ENCODE assay signal across 13 mouse cellular contexts in genomic region chr8:104410628-104411273, GRCm38 (mm10). TPM values are rescaled to one million over a fixed set of nuclear protein-coding genes. Genes with fewer than 3 reads are reported as not detected.
DNase-seq lines count a peak whose midpoint lies in the region; TF ChIP-seq lines count a peak whose summit lies in the region.
"Had no signal": no experiment of that assay in that cellular context is flagged by ENCODE, and none has a peak within 500 bp of the region (broad histone marks: within the 10 kb centered on the region; RNA-seq: fewer than 3 reads in every experiment).

No protein-coding gene starts in this region.

- H3K79me2 ChIP-seq in C2C12 (ENCODE audit: control insufficient read depth, insufficient read depth): no peaks in the 10 kb centered on the region

- WGBS in limb, embryonic 10.5 days: 66% methylated on average over 7 of the region's 7 CpGs

- H3K9me3 ChIP-seq in limb, embryonic 10.5 days (replicated peaks): no peaks in the 10 kb centered on the region
- H3K9me3 ChIP-seq: G1E; limb, embryonic 12.5 days had no signal

- no peak overlapping the region for H3K4me3 ChIP-seq in C2C12 (ENCODE audit: insufficient read depth, poor library complexity, severe bottlenecking)
- H3K4me3 ChIP-seq in limb, embryonic 10.5 days: no peak overlapping the region
- H3K4me3 ChIP-seq: limb, embryonic 12.5 days had no signal

- H3K27me3 ChIP-seq in C2C12 (ENCODE audit: control insufficient read depth, insufficient read depth, insufficient read length): no peaks in the 10 kb centered on the region
- H3K27me3 ChIP-seq in limb, embryonic 10.5 days (ENCODE audit: low read depth, poor library complexity, severe bottlenecking): no peaks in the 10 kb centered on the region
- H3K27me3 ChIP-seq: limb, embryonic 12.5 days had no signal

- intact Hi-C loops in left cerebral cortex, postnatal 10 days (cut with DNase I): no loop called here

- no peaks in the 10 kb centered on the region for H3K4me1 ChIP-seq in limb, embryonic 10.5 days
- H3K4me1 ChIP-seq: limb, embryonic 12.5 days had no signal

- no peak overlapping the region for H3ac ChIP-seq in C2C12 (ENCODE audit: control insufficient read depth, insufficient read length, low read depth)

- peak; percentile 56 to 59 for DNase-seq in left cerebral cortex, adult 18-20 months (ENCODE audit: low spot score in 2 of 2)
- DNase-seq in left cerebral cortex, postnatal 10 days (ENCODE audit: extremely low spot score in 1 of 2, low spot score in 2 of 2): no peak
- DNase-seq in 3134 (ENCODE audit: extremely low read depth, insufficient read length, low spot score): peak; percentile 86
- DNase-seq in ZHBTc4 (ENCODE audit: low read depth, low spot score): peak; percentile 86
- no peak for DNase-seq in limb, embryonic 10.5 days (ENCODE audit: low spot score)
- DNase-seq in urinary bladder, postnatal 25 days (ENCODE audit: low spot score): no peak
- DNase-seq: cerebellum, adult 18-20 months; heart, postnatal 10 days; kidney, adult 9 months; lung, postnatal 36 days had no signal

- TF ChIP-seq CTCF in C2C12 (IDR thresholded peaks at IDR 0.05; ENCODE audit: control insufficient read depth, insufficient read depth, insufficient read length): no peak

- no peaks in the 10 kb centered on the region for H3K79me3 ChIP-seq in C2C12 (ENCODE audit: low read depth)

- H3K36me3 ChIP-seq in C2C12 (ENCODE audit: control insufficient read depth, insufficient read depth): peaks cover 8% of the 10 kb centered on the region
- 0 out of 2 replicates have a peak, but pooled peaks cover 2% of the 10 kb centered on the region for H3K36me3 ChIP-seq in limb, embryonic 10.5 days
- H3K36me3 ChIP-seq: limb, embryonic 12.5 days had no signal

- no peak overlapping the region for H3K27ac ChIP-seq in limb, embryonic 10.5 days
- H3K27ac ChIP-seq: limb, embryonic 12.5 days had no signal

TF ChIP-seq in C2C12, 6 proteins besides CTCF, POLR2A, EP300 and RAD21:
- no peak for TF ChIP-seq MYOD1 (IDR thresholded peaks at IDR 0.05; ENCODE audit: control insufficient read depth, insufficient read length, low read depth)
- no peak for TF ChIP-seq MYOG (IDR thresholded peaks at IDR 0.05; ENCODE audit: control insufficient read depth, extremely low read depth, insufficient read length)
- TF ChIP-seq FOSL1 (IDR thresholded peaks at IDR 0.05; ENCODE audit: insufficient read depth, low read length, poor library complexity, severe bottlenecking): peak; percentile 60
- TF ChIP-seq MAX (IDR thresholded peaks at IDR 0.05): peak; percentile 81
- no peak for TF ChIP-seq USF1 (IDR thresholded peaks at IDR 0.05; ENCODE audit: low read depth)
- TF ChIP-seq CEBPB (IDR thresholded peaks at IDR 0.05; ENCODE audit: low read depth): no peak

RNA-seq across cellular contexts. Expression of gene Cmtm4, which starts 15.1 kb away (rescaled TPM):
- 10 to 100 TPM; 88.2 to 98.5 TPM for total RNA-seq in left cerebral cortex, adult 18-20 months (2021)
- total RNA-seq in left cerebral cortex, postnatal 10 days (2021): 10 to 100 TPM; 67.5 to 72.2 TPM
- polyA plus RNA-seq in C2C12 (2012; fragmentation: generic; extraction: Trizol): 11.3 TPM
- 1.8 and 2.3 TPM in 2 replicates for polyA plus RNA-seq in limb, embryonic 10.5 days (2016; fragmentation: Nextera tagmentation; extraction: Ambion mirVana)
- polyA plus RNA-seq: G1E had no signal

RNA-seq across cellular contexts. Expression of gene Dync1li2, which starts 32.1 kb away (rescaled TPM):
- 100 to 1,000 TPM; 284 to 307 TPM for total RNA-seq in left cerebral cortex, adult 18-20 months (2021)
- 100 to 1,000 TPM; 204 to 207 TPM for total RNA-seq in left cerebral cortex, postnatal 10 days (2021)
- polyA plus RNA-seq in C2C12 (2012; fragmentation: generic; extraction: Trizol): 26.8 TPM
- polyA plus RNA-seq in limb, embryonic 10.5 days (2016; fragmentation: Nextera tagmentation; extraction: Ambion mirVana): 58.6 and 69.9 TPM in 2 replicates

Comparison
In these comparisons a context has a peak if more than half of its experiments do, and no peak if none do; other contexts are left out.
1. DNase-seq: peak in left cerebral cortex, adult 18-20 months (2 of 2), 3134 (single experiment) and ZHBTc4 (single experiment); none in left cerebral cortex, postnatal 10 days (0 of 2), limb, embryonic 10.5 days (single experiment) and urinary bladder, postnatal 25 days (single experiment).